Mouse (Mus musculus) testis, adult 2 months (tissue): Measurements from ENCODE around the gene Thsd7b.

Source experiments
- CTCF ChIP-seq: fragments of 200-500 bp; IDR thresholded peaks from 2 replicates; pipeline ENCODE4 v1.5.1; 2012; ENCODE audit warnings: low read depth, mild to moderate bottlenecking, inconsistent platforms, low read length, moderate library complexity; ENCODE audit not compliant: control insufficient read depth, insufficient read depth, insufficient replicate concordance
- POLR2A ChIP-seq: fragments of 200-500 bp; IDR thresholded peaks from 2 replicates; pipeline ENCODE4 v1.6.1; 2012; ENCODE audit warnings: low read depth, mild to moderate bottlenecking, inconsistent platforms, low read length, moderate library complexity; ENCODE audit not compliant: control insufficient read depth

DNA sequence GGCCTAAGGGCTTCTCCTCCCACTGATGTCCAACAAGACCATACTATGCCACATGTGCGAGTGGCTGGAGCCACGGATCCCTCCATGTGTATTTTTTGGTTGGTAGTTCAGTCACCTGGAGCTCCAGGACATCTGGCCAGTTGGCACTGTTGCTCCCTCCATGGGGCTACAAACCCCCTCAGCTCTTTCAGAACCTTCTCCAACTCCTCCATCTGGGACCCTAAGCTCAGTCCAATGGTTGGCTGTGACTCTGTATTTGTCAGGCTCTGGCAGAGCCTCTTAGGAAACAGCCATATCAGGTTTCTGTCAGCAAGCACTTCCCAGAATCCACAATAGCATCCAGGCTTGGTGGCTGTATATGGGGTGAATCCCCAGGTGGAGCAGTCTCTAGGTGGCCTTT is 690.1 kb downstream of the Thsd7b start:
- TF ChIP-seq CTCF (no peak), POLR2A (no peak)
